In genomic region chr2:177206341-177206740, GRCm38 (mm10) we compare ENCODE assay signal across 8 mouse cellular contexts. TPM values are rescaled to one million over a fixed set of nuclear protein-coding genes. Genes with fewer than 3 reads are reported as not detected.
DNase-seq lines count a peak whose midpoint lies in the region; ATAC-seq and TF ChIP-seq lines count a peak whose summit lies in the region.
"Not testable (repeated sequence)": the region's sequence is repeated elsewhere in the genome, so short reads cannot be mapped to it uniquely, and the experiment has no call there.

Gm14410 (minus strand) TSS chr2:177206421.

- H3K27me3 ChIP-seq in ES-Bruce4 (ENCODE audit: control insufficient read depth, insufficient read depth, low read length, poor library complexity, severe bottlenecking); hindbrain, embryonic 10.5 days (ENCODE audit: insufficient read depth, poor library complexity, severe bottlenecking); liver, embryonic 11.5 days (replicated peaks; ENCODE audit: control insufficient read depth, insufficient read depth, low read length); midbrain, embryonic 15.5 days (replicated peaks); stomach, embryonic 14.5 days (ENCODE audit: control insufficient read depth, insufficient read depth, low read length): not testable (repeated sequence)

- not testable (repeated sequence) for ATAC-seq in liver, embryonic 11.5 days (replicated peaks; ENCODE audit: low FRiP score); midbrain, embryonic 15.5 days (replicated peaks); stomach, embryonic 14.5 days (ENCODE audit: insufficient number of reproducible peaks, insufficient read depth, low FRiP score, low read depth)

- H3K9ac ChIP-seq in ES-Bruce4 (ENCODE audit: low read depth, poor library complexity, severe bottlenecking), result peak within 1 kb of the TSS; percentile 58; the same call in 1 of the 2 replicates
- H3K9ac ChIP-seq in liver, embryonic 11.5 days (ENCODE audit: low read depth, low read length); midbrain, embryonic 15.5 days; stomach, embryonic 14.5 days (replicated peaks; ENCODE audit: low read depth, low read length): not testable (repeated sequence)

- not testable (repeated sequence) for TF ChIP-seq CTCF in ES-Bruce4 (IDR thresholded peaks at IDR 0.05; ENCODE audit: low read depth, low read length)

- H3K9me3 ChIP-seq in ES-Bruce4 (replicated peaks; ENCODE audit: control insufficient read depth, insufficient read depth, low read length, poor library complexity, severe bottlenecking); hindbrain, embryonic 10.5 days; liver, embryonic 11.5 days (ENCODE audit: control insufficient read depth, low read length); midbrain, embryonic 15.5 days; stomach, embryonic 14.5 days (ENCODE audit: control insufficient read depth, low read depth, low read length): not testable (repeated sequence)

- H3K36me3 ChIP-seq in ES-Bruce4 (ENCODE audit: control insufficient read depth, insufficient read depth, low read length, poor library complexity, severe bottlenecking); hindbrain, embryonic 10.5 days; liver, embryonic 11.5 days (ENCODE audit: control insufficient read depth, insufficient read depth, low read length); midbrain, embryonic 15.5 days (replicated peaks); stomach, embryonic 14.5 days (ENCODE audit: control insufficient read depth, insufficient read depth, low read length): not testable (repeated sequence)

- not testable (repeated sequence) for TF ChIP-seq POLR2A in ES-Bruce4 (IDR thresholded peaks at IDR 0.05; ENCODE audit: insufficient read depth, low read length)

- peak; percentile 79 to 82 for DNase-seq in cerebellum, postnatal 14 days
- peak; percentile 78 to 79 for DNase-seq in gastrocnemius, adult 8-10 months (ENCODE audit: low spot score in 2 of 2)
- not testable (repeated sequence) for DNase-seq in hindbrain, embryonic 10.5 days (ENCODE audit: low spot score); liver, embryonic 11.5 days (ENCODE audit: low spot score)
- DNase-seq in layer of hippocampus, adult 11-12 months (ENCODE audit: low spot score), result peak; percentile 90

- peak within 1 kb of the TSS; percentile 89 for H3K4me3 ChIP-seq in ES-Bruce4 (ENCODE audit: low read depth, low read length)
- H3K4me3 ChIP-seq in hindbrain, embryonic 10.5 days, result peak within 1 kb of the TSS; percentile 47
- H3K4me3 ChIP-seq in liver, embryonic 11.5 days (ENCODE audit: low read depth, low read length), result peak within 1 kb of the TSS; percentile 43
- H3K4me3 ChIP-seq in midbrain, embryonic 15.5 days, result peak within 1 kb of the TSS; percentile 39
- H3K4me3 ChIP-seq in stomach, embryonic 14.5 days (ENCODE audit: low read depth, low read length), result peak within 1 kb of the TSS; percentile 22; the same call in 1 of the 2 replicates

- not testable (repeated sequence) for H3K4me1 ChIP-seq in ES-Bruce4 (ENCODE audit: control insufficient read depth, insufficient read depth, low read length); hindbrain, embryonic 10.5 days (replicated peaks); liver, embryonic 11.5 days (replicated peaks; ENCODE audit: control insufficient read depth, insufficient read depth, low read length); midbrain, embryonic 15.5 days; stomach, embryonic 14.5 days (ENCODE audit: control insufficient read depth, insufficient read depth, low read length)

- under 1% methylated on average over 6 of the region's 6 CpGs for WGBS in hindbrain, embryonic 10.5 days
- 0% methylated on average over 4 of the region's 6 CpGs for WGBS in liver, embryonic 11.5 days
- WGBS in midbrain, embryonic 15.5 days, result 0% methylated on average over 5 of the region's 6 CpGs
- WGBS in stomach, embryonic 14.5 days, result 3% methylated on average over 4 of the region's 6 CpGs

- H3K27ac ChIP-seq in ES-Bruce4 (ENCODE audit: insufficient read depth, low read length); hindbrain, embryonic 10.5 days; liver, embryonic 11.5 days (ENCODE audit: low read depth, low read length); midbrain, embryonic 15.5 days; stomach, embryonic 14.5 days (ENCODE audit: low read length): not testable (repeated sequence)

- not testable (repeated sequence) for TF ChIP-seq EP300 in ES-Bruce4 (IDR thresholded peaks at IDR 0.05; ENCODE audit: insufficient read depth, low read depth, low read length)

- H3K4me2 ChIP-seq in liver, embryonic 11.5 days; stomach, embryonic 14.5 days (replicated peaks; ENCODE audit: low read depth, low read length): not testable (repeated sequence)
- peak within 1 kb of the TSS; percentile 33; the same call in 1 of the 2 replicates for H3K4me2 ChIP-seq in midbrain, embryonic 15.5 days

RNA-seq across cellular contexts. Expression of gene Gm14410, which starts in this region (rescaled TPM):
- 3.8 and 11.5 TPM in 2 replicates for polyA plus RNA-seq in ES-Bruce4 (2011; ENCODE audit: insufficient read depth, insufficient read length, low read depth, missing spikeins)
- 10 to 100 TPM; 10.4 to 19.9 (median 17.8) TPM for total RNA-seq in gastrocnemius, adult 8-10 months (2022)
- 24.3 and 24.8 TPM in 2 replicates for polyA plus RNA-seq in hindbrain, embryonic 10.5 days (2016; fragmentation: Nextera tagmentation; extraction: Ambion mirVana)
- 13.1 and 13.2 TPM in 2 replicates for polyA plus RNA-seq in liver, embryonic 11.5 days (2014; fragmentation: Nextera tagmentation; extraction: Ambion mirVana)
- polyA plus RNA-seq in midbrain, embryonic 15.5 days (2015; fragmentation: Nextera tagmentation; extraction: Ambion mirVana), result 30.2 and 36.4 TPM in 2 replicates
- 30.4 and 35.7 TPM in 2 replicates for polyA plus RNA-seq in stomach, embryonic 14.5 days (2014; fragmentation: Nextera tagmentation; extraction: Ambion mirVana)

Comparison
In these comparisons a context has a peak if more than half of its experiments do, and no peak if none do; other contexts are left out.
1. H3K4me3 ChIP-seq: peak in every context shown above with its lines; median percentile 89 in ES-Bruce4; 47 in hindbrain, embryonic 10.5 days; 43 in liver, embryonic 11.5 days; 39 in midbrain, embryonic 15.5 days; 22 in stomach, embryonic 14.5 days.